Mouse (Mus musculus) small intestine, adult 2 months (tissue): Measurements from ENCODE around the gene Cdk14.

Experiments
- CTCF ChIP-seq: fragments of 200-500 bp; IDR thresholded peaks from 2 replicates; pipeline ENCODE4 v1.5.1; 2012; ENCODE audit warnings: low read depth, mild to moderate bottlenecking, control low read depth, inconsistent platforms, low read length, moderate library complexity, mixed read lengths; ENCODE audit not compliant: insufficient replicate concordance, insufficient read length; ENCODE audit errors: extremely low read depth
- POLR2A ChIP-seq: fragments of 200-500 bp; IDR thresholded peaks from 2 replicates; pipeline ENCODE4 v1.6.1; 2012; ENCODE audit warnings: low read depth, mild to moderate bottlenecking, control low read depth, inconsistent platforms, low read length, moderate library complexity

DNA sequence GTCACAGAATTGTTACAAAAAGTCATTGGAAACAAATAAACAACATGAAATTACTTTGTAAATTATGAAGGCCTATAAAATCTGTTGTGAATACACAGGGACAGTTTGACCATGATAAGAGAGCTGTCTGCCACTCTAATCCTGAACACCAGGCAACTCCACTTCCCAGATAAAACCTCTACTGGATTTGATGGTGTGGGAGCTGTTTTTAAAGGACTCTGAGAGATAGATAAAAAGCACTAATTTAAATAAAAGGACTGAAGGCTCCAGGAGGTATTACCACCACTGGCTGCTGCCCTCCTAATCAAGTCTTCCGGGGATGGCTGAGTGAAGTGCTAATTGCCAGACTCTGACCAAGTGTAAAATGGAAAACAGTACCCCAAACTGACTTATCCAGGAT is 66.2 kb downstream of the Cdk14 start:
- TF ChIP-seq CTCF = no peak
- no peak for TF ChIP-seq POLR2A
